Mouse (Mus musculus) retina, embryonic 14.5 days (tissue): Measurements from ENCODE around the gene Ywhah.

Source experiments
- DNase-seq: peaks from one replicate; pipeline ENCODE4 v3.0.0-alpha.2; 2015; ENCODE audit warnings: low spot score

Ywhah gene

GRCm38 (mm10) chr5:33018561-33019425 lies at the start of gene Ywhah:
Ywhah (plus strand) TSS chr5:33018816.
- peak; percentile 99 for DNase-seq

GRCm38 (mm10) chr5:32976541-32976940 lies 42.1 kb upstream of the Ywhah start:
- DNase-seq, result no peak

- DNase-seq, result no peak
These were observed 41.4 kb upstream of the Ywhah start for GRCm38 (mm10) chr5:32977179-32977578.

GRCm38 (mm10) chr5:32985379-32985778 lies 33.2 kb upstream of the Ywhah start:
- DNase-seq, result no peak

- no peak for DNase-seq
These were observed 30.7 kb upstream of the Ywhah start for GRCm38 (mm10) chr5:32987873-32988272.

GRCm38 (mm10) chr5:32989959-32990640 lies 28.5 kb upstream of the Ywhah start:
- DNase-seq, result no peak

GRCm38 (mm10) chr5:32991152-32991551 lies 27.5 kb upstream of the Ywhah start:
- DNase-seq, result no peak

- DNase-seq, result no peak
These were observed 24.1 kb upstream of the Ywhah start for GRCm38 (mm10) chr5:32994471-32994870.

- DNase-seq, result no peak
These were observed 22.9 kb upstream of the Ywhah start for GRCm38 (mm10) chr5:32995756-32996155.

- DNase-seq, result no peak
These were observed 22.1 kb upstream of the Ywhah start for GRCm38 (mm10) chr5:32996560-32996959.

GRCm38 (mm10) chr5:32997686-32998085 lies 20.9 kb upstream of the Ywhah start:
- DNase-seq, result no peak

GRCm38 (mm10) chr5:32998783-32999182 lies 19.8 kb upstream of the Ywhah start:
- DNase-seq, result no peak

GRCm38 (mm10) chr5:33001111-33001510 lies 17.5 kb upstream of the Ywhah start:
- no peak for DNase-seq

GRCm38 (mm10) chr5:33002781-33003180 lies 15.8 kb upstream of the Ywhah start:
- no peak for DNase-seq

- no peak for DNase-seq
These were observed 15.1 kb upstream of the Ywhah start for GRCm38 (mm10) chr5:33003500-33003899.

GRCm38 (mm10) chr5:33004110-33004509 lies 14.5 kb upstream of the Ywhah start:
- no peak for DNase-seq

GRCm38 (mm10) chr5:33005442-33006145 lies 13.0 kb upstream of the Ywhah start:
- DNase-seq, result no peak

- DNase-seq, result no peak
These were observed 11.9 kb upstream of the Ywhah start for GRCm38 (mm10) chr5:33006670-33007069.

- DNase-seq, result no peak
These were observed 11.2 kb upstream of the Ywhah start for GRCm38 (mm10) chr5:33007371-33007770.

- no peak for DNase-seq
These were observed 9.3 kb upstream of the Ywhah start for GRCm38 (mm10) chr5:33009301-33009700.

- no peak for DNase-seq
These were observed 8.5 kb upstream of the Ywhah start for GRCm38 (mm10) chr5:33009818-33010812.
